Mouse (Mus musculus) stomach, embryonic 14.5 days (tissue): Measurements from ENCODE around the gene Zfp11. TPM values are rescaled to one million over a fixed set of nuclear protein-coding genes. Genes with fewer than 3 reads are reported as not detected.

Experiments
- polyA plus RNA-seq: library from polyadenylated mRNA; unstranded; fragments of >200 nt; fragmentation: Nextera tagmentation; extraction: Ambion mirVana; gene quantifications from 2 replicates; pipeline ENCODE4 v1.2.1, GENCODE M21; 2014

The Zfp11 gene
- polyA plus RNA-seq, 1 experiment from 2014 or later: 4.7 TPM

Other genes with a start within 250 kb of the Zfp11 start
- 55.9 and 56.7 TPM in 2 replicates for gene Sfswap, start 168.9 kb downstream of the Zfp11 start, polyA plus RNA-seq
- 2.3 and 3.4 TPM in 2 replicates for gene Mmp17, start 85.9 kb downstream of the Zfp11 start, polyA plus RNA-seq
- not detected in 2 replicates for gene Sept14, start 38.4 kb upstream of the Zfp11 start, polyA plus RNA-seq
- gene Mrps17, start 45.4 kb upstream of the Zfp11 start, polyA plus RNA-seq: 194 and 206 TPM in 2 replicates
- gene Nipsnap2, start 55.0 kb upstream of the Zfp11 start, polyA plus RNA-seq: 98.4 and 103 TPM in 2 replicates
- 36.4 and 37.0 TPM in 2 replicates for gene Psph, start 117.3 kb upstream of the Zfp11 start, polyA plus RNA-seq
- gene Sumf2, start 176.9 kb upstream of the Zfp11 start, polyA plus RNA-seq: 45.3 and 51.4 TPM in 2 replicates
- 795 and 869 TPM in 2 replicates for gene Chchd2, start 217.4 kb upstream of the Zfp11 start, polyA plus RNA-seq
- 5.7 and 6.1 TPM in 2 replicates for gene Zbed5, start 225.6 kb upstream of the Zfp11 start, polyA plus RNA-seq
- not detected in 2 replicates for gene Phkg1, start 228.4 kb upstream of the Zfp11 start, polyA plus RNA-seq
- 2.2 and 3.1 TPM in 2 replicates for gene Nupr1l, start 238.4 kb upstream of the Zfp11 start, polyA plus RNA-seq